Mouse (Mus musculus): ENCODE measurements around the gene Zfp664.

Gene Zfp664

GRCm38 (mm10) chr5:124929425-124930054 is 67.0 kb downstream of the Zfp664 start:
- peak; percentile 40 for DNase-seq

DNA sequence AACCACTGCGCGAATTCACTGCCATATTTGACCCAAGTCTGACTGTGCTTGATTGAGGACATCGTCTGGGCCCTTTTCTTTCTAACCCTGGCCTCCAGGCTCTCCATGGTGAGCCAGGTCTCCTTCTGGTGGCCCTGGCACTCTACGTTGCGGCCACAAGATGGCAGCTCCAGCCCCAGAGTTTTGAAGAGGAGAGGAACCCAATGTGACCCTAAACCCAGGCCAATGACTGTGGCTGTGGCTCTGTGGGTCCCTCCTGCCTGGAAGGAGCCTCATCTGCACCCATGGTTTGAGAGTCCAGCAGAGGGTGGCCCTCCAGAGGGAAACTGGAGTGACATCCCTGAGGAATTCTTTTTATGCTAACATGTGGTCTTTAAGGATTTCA is 67.6 kb downstream of the Zfp664 start:
- DNase-seq: peak; percentile 46

GRCm38 (mm10) chr5:124930603-124931002 is 68.1 kb downstream of the Zfp664 start:
- no peak for DNase-seq

DNA sequence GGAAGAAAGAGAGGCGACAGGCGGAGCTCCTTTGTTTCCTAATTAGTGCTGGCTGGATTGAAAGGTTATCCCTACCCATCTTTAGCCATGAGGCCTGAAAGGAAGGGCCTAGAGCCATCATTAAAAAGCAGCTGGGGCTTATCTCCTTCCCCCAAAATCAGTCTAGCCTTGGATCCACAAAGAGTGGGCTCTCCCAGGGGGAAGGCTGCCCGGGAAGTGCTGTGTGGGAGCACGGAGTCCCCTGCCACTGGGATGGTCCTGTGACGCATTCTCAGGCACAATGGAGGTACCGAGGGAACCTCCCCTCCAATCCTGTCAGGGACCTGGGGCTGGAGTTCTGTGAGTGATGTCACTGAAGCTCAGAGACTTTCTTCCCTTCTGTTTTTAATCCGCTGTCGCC is 68.6 kb downstream of the Zfp664 start:
- DNase-seq: no peak

- DNase-seq: no peak
These were observed 72.1 kb downstream of the Zfp664 start for GRCm38 (mm10) chr5:124934558-124934957.

- no peak for DNase-seq
These were observed 80.8 kb downstream of the Zfp664 start for GRCm38 (mm10) chr5:124943181-124943792.

- DNase-seq: peak; percentile 80
These were observed 81.4 kb downstream of the Zfp664 start for GRCm38 (mm10) chr5:124943793-124944383.

- no peak for DNase-seq
These were observed 81.9 kb downstream of the Zfp664 start for GRCm38 (mm10) chr5:124944384-124944783.

- no peak for DNase-seq
These were observed 82.6 kb downstream of the Zfp664 start for GRCm38 (mm10) chr5:124945046-124945445.

GRCm38 (mm10) chr5:124950623-124951278 is 88.3 kb downstream of the Zfp664 start:
- no peak for DNase-seq

GRCm38 (mm10) chr5:124951333-124951732 is 88.8 kb downstream of the Zfp664 start:
- DNase-seq: no peak

Data from lung, postnatal 36 days (tissue).